Mouse (Mus musculus) hindbrain, embryonic 16.5 days (tissue): ENCODE measurements at regions not wholly inside any gene's neighbourhood (a gene's known extent, or its start where the extent isn't known, plus 50 kb on each side); places are given as distances from the start of the nearest gene placed in this dataset.
A peak's percentile ranks its signal among the peaks of the same experiment; 100 is the strongest.

Experiments used
- ATAC-seq: fragments of 200-750 bp; cut with Nextera tagmentation; 2 replicates; pipeline ENCODE4 v1.8.0; 2017; ENCODE audit warnings: moderate TSS enrichment, moderate library complexity
- H3K27ac ChIP-seq: fragments of 300-500 bp; sonication (generic); 2 replicates; pipeline ENCODE4 v1.5.1; 2014; ENCODE audit warnings: low read depth, mild to moderate bottlenecking, control low read depth, low read length, moderate library complexity
- H3K27me3 ChIP-seq: fragments of 300-500 bp; sonication (generic); replicated peaks from 2 replicates; pipeline ENCODE4 v1.6.1; 2014; ENCODE audit warnings: low read length; ENCODE audit not compliant: control insufficient read depth, insufficient read depth
- H3K36me3 ChIP-seq: fragments of 300-500 bp; sonication (generic); 2 replicates; pipeline ENCODE4 v1.6.1; 2014; ENCODE audit warnings: mild to moderate bottlenecking, low read length, moderate library complexity, mixed read lengths; ENCODE audit not compliant: control insufficient read depth, insufficient read depth
- H3K4me1 ChIP-seq: fragments of 300-500 bp; sonication (generic); 2 replicates; pipeline ENCODE4 v1.6.1; 2014; ENCODE audit warnings: low read depth, low read length; ENCODE audit not compliant: control insufficient read depth, insufficient read depth
- H3K4me2 ChIP-seq: fragments of 300-500 bp; sonication (generic); 2 replicates; pipeline ENCODE4 v1.6.1; 2014; ENCODE audit warnings: mild to moderate bottlenecking, low read length, control low read depth, moderate library complexity
- H3K4me3 ChIP-seq: fragments of 300-500 bp; sonication (generic); 2 replicates; pipeline ENCODE4 v1.5.1; 2014; ENCODE audit warnings: mild to moderate bottlenecking, low read length, control low read depth, moderate library complexity
- H3K9ac ChIP-seq: fragments of 300-500 bp; sonication (generic); 2 replicates; pipeline ENCODE4 v1.6.1; 2014; ENCODE audit warnings: low read depth, mild to moderate bottlenecking, control low read depth, low read length, moderate library complexity
- H3K9me3 ChIP-seq: fragments of 300-500 bp; sonication (generic); 2 replicates; pipeline ENCODE4 v1.6.1; 2014; ENCODE audit warnings: mild to moderate bottlenecking, low read length, moderate library complexity; ENCODE audit not compliant: control insufficient read depth
- WGBS: fragments of 180-500 bp; shearing (Covaris S2); extraction: QIAGEN DNeasy Blood & Tissue Kit; methylation state at CpG from one replicate; pipeline ENCODE4 v1.1.7; 2014; 5-methylcytosine and 5-hydroxymethylcytosine counted together

DNA sequence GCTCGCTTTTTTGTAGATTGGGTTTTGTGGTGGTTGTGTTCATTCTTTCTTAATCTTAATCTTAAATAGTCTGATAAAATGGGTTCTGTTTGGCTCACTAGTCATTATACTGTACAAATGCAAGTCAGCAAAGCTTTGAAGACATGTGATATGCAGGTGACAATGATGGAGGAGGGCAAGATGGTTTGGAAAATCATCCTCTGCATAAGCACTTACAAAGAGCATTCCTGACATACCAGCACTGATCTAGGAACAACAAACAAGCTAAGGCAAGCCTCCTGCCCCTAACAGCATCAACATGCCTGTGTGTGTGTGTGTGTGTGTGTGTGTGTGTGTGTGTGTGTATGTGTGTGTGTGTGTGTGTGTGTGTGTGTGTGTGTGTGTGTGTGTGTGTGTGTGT is 514.3 kb downstream of the Tmem38b start:
- WGBS: 96% methylated on average over 1 of the region's 1 CpGs
- no peaks in the 10 kb centered on the region for H3K36me3 ChIP-seq
- no peaks in the 10 kb centered on the region for H3K27me3 ChIP-seq
- H3K4me1 ChIP-seq: no peaks in the 10 kb centered on the region
- no peak for ATAC-seq
- no peak overlapping the region for H3K9ac ChIP-seq
- H3K4me3 ChIP-seq: no peak overlapping the region
- H3K27ac ChIP-seq: no peak overlapping the region
- no peak overlapping the region for H3K4me2 ChIP-seq
- no peaks in the 10 kb centered on the region for H3K9me3 ChIP-seq

DNA sequence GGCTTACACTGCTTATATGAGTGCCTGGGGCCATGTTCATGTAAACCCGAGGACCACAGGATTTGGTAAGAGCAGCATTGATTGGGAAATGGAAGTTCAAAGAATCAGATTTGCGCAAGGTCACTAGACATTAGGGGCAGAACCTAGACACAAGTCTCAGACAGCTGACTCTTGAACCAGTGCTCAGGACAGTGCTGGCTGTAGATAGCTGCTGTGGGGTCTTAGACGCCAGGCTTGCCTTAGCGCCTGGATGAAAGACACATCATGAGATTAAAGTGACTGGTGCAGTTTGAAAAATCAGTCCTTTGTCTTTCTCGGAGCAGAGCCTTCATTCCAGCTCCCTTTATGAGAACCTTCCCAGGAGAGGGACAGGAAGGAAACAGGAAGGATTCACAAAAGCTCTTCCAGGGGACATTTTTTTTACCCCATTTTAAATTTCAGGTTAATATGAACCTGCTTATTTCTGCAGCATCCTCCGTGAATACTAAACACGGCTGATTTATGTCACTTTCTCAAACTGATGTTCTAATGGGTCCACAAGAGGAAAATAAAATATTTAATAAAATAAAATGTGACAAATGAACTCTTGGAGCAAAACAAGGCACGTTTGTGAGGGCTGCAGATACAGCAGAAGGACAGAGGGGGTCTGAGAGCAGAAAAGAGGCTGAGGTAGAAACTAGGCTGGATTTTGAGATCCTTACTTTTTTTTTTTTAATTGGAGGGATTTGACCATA is 528.0 kb downstream of the Tmem38b start:
- H3K4me1 ChIP-seq: peaks cover 6% of the 10 kb centered on the region; the same call in 1 of the 2 replicates
- no peaks in the 10 kb centered on the region for H3K27me3 ChIP-seq
- no peak overlapping the region for H3K4me2 ChIP-seq
- H3K9ac ChIP-seq: no peak overlapping the region
- WGBS: 52% methylated on average over 8 of the region's 8 CpGs
- H3K4me3 ChIP-seq: no peak overlapping the region
- ATAC-seq: no peak; the same call in 1 of the 2 replicates
- 0 out of 2 replicates have a peak overlapping the region, but pooled peaks have one; percentile 39 for H3K27ac ChIP-seq
- no peaks in the 10 kb centered on the region for H3K36me3 ChIP-seq
- no peaks in the 10 kb centered on the region for H3K9me3 ChIP-seq

DNA sequence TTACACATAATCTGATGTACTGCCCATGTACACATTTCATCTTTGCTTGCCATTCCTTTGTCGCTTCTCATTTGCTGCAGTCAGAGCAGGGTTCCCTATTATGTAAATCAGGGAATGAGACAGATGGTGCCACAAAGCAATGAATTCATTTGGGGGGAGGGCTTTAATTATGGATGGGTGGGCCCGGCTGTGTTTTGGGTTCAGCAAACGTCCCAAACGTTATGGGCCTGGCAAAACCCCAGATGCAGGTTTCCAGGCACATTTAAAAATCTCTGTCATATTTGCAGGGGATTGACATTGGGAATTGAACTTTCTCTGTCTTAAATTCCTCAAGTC is 528.5 kb downstream of the Tmem38b start:
- Histone ChIP-seq H3K27ac (no peak overlapping the region), H3K4me2 (no peak overlapping the region), H3K9me3 (no peaks in the 10 kb centered on the region), H3K4me3 (no peak overlapping the region), H3K9ac (no peak overlapping the region), H3K4me1 (peaks cover 6% of the 10 kb centered on the region; the same call in 1 of the 2 replicates), H3K36me3 (no peaks in the 10 kb centered on the region), H3K27me3 (no peaks in the 10 kb centered on the region)
- 7% methylated on average over 4 of the region's 4 CpGs for WGBS
- ATAC-seq: peak; percentile 63; the same call in 1 of the 2 replicates

DNA sequence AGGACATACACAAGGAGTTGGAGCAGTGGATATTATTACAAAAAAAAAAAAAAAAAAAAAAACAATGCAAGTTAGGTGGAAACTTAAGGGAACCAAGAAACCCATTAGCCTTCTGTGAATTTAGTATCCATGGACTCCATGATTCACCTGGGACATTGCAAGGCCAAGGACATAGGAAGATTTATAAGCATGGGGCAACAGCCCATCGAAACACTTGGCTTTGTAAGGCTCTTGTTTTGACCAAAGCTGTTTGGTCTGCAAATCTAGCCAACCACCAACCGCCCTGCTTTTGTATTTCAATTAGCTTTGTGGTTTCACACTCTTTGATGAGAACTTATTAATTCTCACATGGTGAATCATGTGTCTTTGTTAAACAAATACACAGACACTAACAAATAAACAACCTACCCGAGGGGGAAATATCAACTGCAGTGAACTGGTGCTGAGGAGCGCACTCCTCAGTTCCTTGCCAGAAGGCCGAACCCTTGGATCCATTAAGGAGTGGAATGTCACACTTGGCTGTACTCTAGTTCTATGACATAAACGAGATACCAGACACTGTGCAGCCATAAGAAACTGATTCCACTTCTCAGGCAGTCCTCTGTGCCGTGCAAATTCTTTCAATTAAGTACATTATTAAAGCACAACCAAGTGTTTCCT is 529.7 kb downstream of the Tmem38b start:
- 0 out of 2 replicates have a peak, but pooled peaks have one; percentile 58 for ATAC-seq
- H3K4me3 ChIP-seq: no peak overlapping the region
- H3K27ac ChIP-seq: no peak overlapping the region
- 51% methylated on average over 7 of the region's 7 CpGs for WGBS
- H3K27me3 ChIP-seq: no peaks in the 10 kb centered on the region
- no peaks in the 10 kb centered on the region for H3K9me3 ChIP-seq
- H3K9ac ChIP-seq: no peak overlapping the region
- peaks cover 6% of the 10 kb centered on the region; the same call in 1 of the 2 replicates for H3K4me1 ChIP-seq
- no peak overlapping the region for H3K4me2 ChIP-seq
- H3K36me3 ChIP-seq: no peaks in the 10 kb centered on the region

DNA sequence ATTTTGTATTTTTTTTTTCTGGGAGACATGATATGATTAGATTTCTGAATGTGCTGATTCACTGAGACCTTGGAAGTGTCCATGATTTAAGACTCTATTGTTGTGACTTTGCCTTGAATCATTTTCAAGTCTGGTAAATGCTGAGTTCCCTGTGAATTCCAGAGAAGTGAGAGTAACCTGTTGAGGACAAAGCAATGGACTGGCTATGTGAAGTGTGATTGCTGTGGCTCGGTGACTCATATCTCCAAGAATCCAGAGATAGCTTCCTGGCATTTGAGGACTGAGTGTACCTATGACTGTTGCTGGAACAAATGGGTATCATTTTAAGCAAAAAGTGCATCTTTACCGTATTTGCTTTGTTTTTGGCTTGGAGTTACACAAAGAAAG is 530.2 kb downstream of the Tmem38b start:
- Histone ChIP-seq H3K27ac (no peak overlapping the region), H3K36me3 (no peaks in the 10 kb centered on the region), H3K27me3 (no peaks in the 10 kb centered on the region), H3K9me3 (no peaks in the 10 kb centered on the region), H3K9ac (no peak overlapping the region), H3K4me1 (peaks cover 6% of the 10 kb centered on the region; the same call in 1 of the 2 replicates), H3K4me3 (no peak overlapping the region), H3K4me2 (no peak overlapping the region)
- WGBS: 96% methylated on average over 2 of the region's 2 CpGs
- no peak for ATAC-seq

DNA sequence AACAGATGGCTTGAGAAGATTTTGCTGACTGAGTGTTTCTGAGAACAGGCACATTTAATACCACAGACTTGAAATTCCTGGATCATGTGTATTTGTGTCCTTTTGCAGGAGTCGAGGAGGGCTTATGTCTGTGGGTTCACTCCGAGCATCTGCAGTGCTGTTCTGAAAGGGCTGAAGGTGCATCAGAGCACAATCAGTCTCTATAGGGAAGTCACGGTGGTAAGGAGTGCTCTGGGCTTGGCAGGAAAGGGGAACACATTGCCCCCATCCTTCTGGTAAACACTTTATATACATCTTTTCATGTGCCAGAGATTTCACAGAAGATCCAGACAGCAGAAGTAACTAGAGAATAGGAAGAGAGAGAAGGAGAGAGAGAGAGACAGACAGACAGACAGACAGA is 545.1 kb downstream of the Tmem38b start:
- peaks cover 5% of the 10 kb centered on the region for H3K4me1 ChIP-seq
- H3K36me3 ChIP-seq: no peaks in the 10 kb centered on the region
- no peak overlapping the region for H3K27ac ChIP-seq
- no peak overlapping the region for H3K4me3 ChIP-seq
- ATAC-seq: no peak
- H3K9ac ChIP-seq: no peak overlapping the region
- H3K27me3 ChIP-seq: no peaks in the 10 kb centered on the region
- WGBS: 39% methylated on average over 3 of the region's 3 CpGs
- no peak overlapping the region for H3K4me2 ChIP-seq
- H3K9me3 ChIP-seq: no peaks in the 10 kb centered on the region

DNA sequence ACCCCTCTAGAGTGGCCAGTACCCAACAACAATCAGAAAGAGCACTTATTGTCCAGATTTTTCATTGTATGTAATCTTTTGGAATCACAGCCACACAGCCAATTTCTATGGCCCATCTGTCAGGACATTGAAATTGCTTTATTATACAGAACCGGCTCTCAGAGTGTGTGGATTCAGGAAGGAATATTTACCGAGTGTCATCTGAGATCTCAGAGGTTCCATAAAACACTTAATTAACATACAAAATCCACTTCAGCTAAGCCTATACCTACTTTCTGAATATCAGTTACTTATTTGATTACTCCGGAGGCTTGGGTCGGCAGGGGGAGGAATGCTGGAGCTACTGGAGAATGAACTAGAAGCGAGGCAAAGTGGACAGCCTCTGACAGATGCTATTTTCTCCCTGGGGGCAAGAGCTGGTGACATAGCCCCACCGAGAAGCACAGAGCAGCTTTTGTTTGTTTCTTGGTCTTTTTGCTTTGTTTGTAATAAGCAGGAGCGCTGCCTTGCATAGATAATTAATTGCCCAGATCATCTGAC is 545.6 kb downstream of the Tmem38b start:
- Histone ChIP-seq H3K9ac (no peak overlapping the region), H3K4me1 (peaks cover 5% of the 10 kb centered on the region), H3K27me3 (no peaks in the 10 kb centered on the region), H3K9me3 (no peaks in the 10 kb centered on the region), H3K36me3 (no peaks in the 10 kb centered on the region), H3K27ac (no peak overlapping the region), H3K4me2 (peak overlapping the region; percentile 8; the same call in 1 of the 2 replicates), H3K4me3 (no peak overlapping the region)
- WGBS: 12% methylated on average over 7 of the region's 7 CpGs
- peak; percentile 65 for ATAC-seq

DNA sequence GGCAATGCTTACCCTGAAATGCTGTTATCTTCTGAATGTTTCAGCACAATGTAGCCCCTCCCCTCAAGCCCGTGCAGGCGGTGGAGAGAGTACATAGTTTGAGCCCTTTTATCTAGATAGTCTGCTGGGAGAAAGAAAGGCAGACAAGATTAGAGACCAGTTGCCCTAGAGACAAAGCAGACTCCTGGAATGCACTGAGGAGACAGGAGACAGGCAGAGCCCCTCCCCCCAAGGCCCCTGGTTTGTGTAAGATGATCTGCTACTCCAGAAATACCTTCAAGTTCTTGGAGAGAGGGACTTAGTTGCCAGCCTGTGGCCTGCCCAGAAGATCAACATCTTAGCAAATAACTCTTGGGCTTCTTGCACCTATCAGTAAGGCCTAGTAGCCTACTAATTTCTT is 547.8 kb downstream of the Tmem38b start:
- Histone ChIP-seq H3K9ac (no peak overlapping the region), H3K4me2 (no peak overlapping the region), H3K36me3 (no peaks in the 10 kb centered on the region), H3K27me3 (no peaks in the 10 kb centered on the region), H3K4me3 (no peak overlapping the region), H3K27ac (no peak overlapping the region), H3K9me3 (no peaks in the 10 kb centered on the region), H3K4me1 (peaks cover 5% of the 10 kb centered on the region)
- 12% methylated on average over 2 of the region's 2 CpGs for WGBS
- ATAC-seq: no peak

DNA sequence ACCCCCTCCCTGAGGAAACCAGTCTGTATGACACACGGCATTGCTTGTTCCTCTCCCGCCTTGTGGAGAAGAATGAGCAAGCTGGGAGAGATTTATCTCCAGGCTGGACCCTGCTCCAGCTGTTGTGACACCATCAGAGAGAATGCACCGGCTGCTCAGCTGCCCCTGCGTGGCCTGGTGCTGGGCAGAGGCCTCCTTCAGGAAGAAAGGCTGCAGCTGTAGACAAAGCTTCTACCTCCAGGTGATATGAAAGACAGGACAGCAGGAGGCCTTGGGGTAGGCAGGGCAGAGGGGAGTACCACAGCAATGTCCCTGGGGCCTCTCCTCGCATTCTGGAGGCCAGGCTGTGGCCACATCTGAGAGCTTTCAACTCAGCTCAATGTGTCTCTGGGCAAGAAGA is 548.6 kb downstream of the Tmem38b start:
- ATAC-seq: no peak
- Histone ChIP-seq H3K4me1 (peaks cover 5% of the 10 kb centered on the region), H3K27ac (no peak overlapping the region), H3K4me3 (no peak overlapping the region), H3K27me3 (no peaks in the 10 kb centered on the region), H3K4me2 (no peak overlapping the region), H3K36me3 (no peaks in the 10 kb centered on the region), H3K9ac (no peak overlapping the region), H3K9me3 (no peaks in the 10 kb centered on the region)
- 20% methylated on average over 5 of the region's 5 CpGs for WGBS
